24 mouse cellular contexts compared by ENCODE assay signal in the genomic region with DNA sequence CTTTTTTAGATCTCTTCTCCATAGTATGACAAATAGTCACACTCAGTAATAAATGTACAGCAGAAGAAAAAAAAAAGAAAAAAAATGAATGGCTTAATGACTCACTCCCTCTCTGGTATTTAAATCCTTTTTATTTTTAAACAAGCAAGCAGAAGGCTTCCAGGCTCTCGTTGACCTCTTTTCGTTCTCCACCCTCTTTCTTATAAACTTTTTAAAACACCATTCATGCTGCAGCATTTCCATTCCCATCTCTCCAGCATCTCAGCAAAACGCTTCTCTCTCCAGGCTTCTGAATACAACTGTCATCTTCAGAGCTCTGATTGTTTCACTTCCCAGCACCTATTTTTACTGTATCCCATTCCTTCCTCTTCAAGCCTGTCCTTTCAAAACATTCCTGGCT.
DNase-seq lines count a peak whose midpoint lies in the region; ATAC-seq lines count a peak whose summit lies in the region.
"Had no signal": no experiment of that assay in that cellular context is flagged by ENCODE, and none has a peak within 500 bp of the region (broad histone marks: within the 10 kb centered on the region; RNA-seq: fewer than 3 reads in every experiment).

No protein-coding gene starts in this region.

- ATAC-seq in frontal cortex, adult (ENCODE audit: low TSS enrichment): peak; percentile 90
- no peak for ATAC-seq in neural tube, embryonic 15.5 days (ENCODE audit: low FRiP score)
- ATAC-seq: activated CD4-positive, CD25-positive, alpha-beta regulatory T cell, adult 4 months; forebrain, embryonic 14.5 days; forebrain, embryonic 16.5 days; Patski had no signal

- H3K9me3 ChIP-seq in neural tube, embryonic 15.5 days (replicated peaks): no peaks in the 10 kb centered on the region
- H3K9me3 ChIP-seq: embryonic facial prominence, embryonic 10.5 days; embryonic facial prominence, embryonic 12.5 days; forebrain, embryonic 10.5 days; forebrain, embryonic 12.5 days had no signal

- no peak overlapping the region for H3K9ac ChIP-seq in neural tube, embryonic 15.5 days (replicated peaks)
- H3K9ac ChIP-seq: embryonic facial prominence, embryonic 12.5 days; forebrain, embryonic 12.5 days had no signal

- H3K27me3 ChIP-seq in neural tube, embryonic 15.5 days (replicated peaks): no peaks in the 10 kb centered on the region
- H3K27me3 ChIP-seq: embryonic facial prominence, embryonic 12.5 days; forebrain, embryonic 12.5 days; Patski had no signal

- H3K27ac ChIP-seq in neural tube, embryonic 15.5 days (replicated peaks): no peak overlapping the region
- H3K27ac ChIP-seq: embryonic facial prominence, embryonic 10.5 days; embryonic facial prominence, embryonic 12.5 days; forebrain, embryonic 10.5 days; forebrain, embryonic 12.5 days had no signal

- H3K4me3 ChIP-seq in neural tube, embryonic 15.5 days (replicated peaks): no peak overlapping the region
- H3K4me3 ChIP-seq: embryonic facial prominence, embryonic 10.5 days; embryonic facial prominence, embryonic 12.5 days; erythroblast, embryonic 14.5 days; forebrain, embryonic 10.5 days; forebrain, embryonic 12.5 days had no signal

- no peak overlapping the region for H3K4me2 ChIP-seq in neural tube, embryonic 15.5 days
- H3K4me2 ChIP-seq: embryonic facial prominence, embryonic 12.5 days; forebrain, embryonic 12.5 days had no signal

- no peak for DNase-seq in frontal cortex, postnatal 25 days (ENCODE audit: low spot score in 2 of 2)
- peak; percentile 26 for DNase-seq in 3T3-L1 (ENCODE audit: low read depth, low spot score)
- peak; percentile 62 for DNase-seq in brain, adult 2 months (ENCODE audit: low read depth, low spot score)
- peak; percentile 32 for DNase-seq in telencephalon, adult 2 months (ENCODE audit: low read depth, low spot score)
- no peak for DNase-seq in cerebellum, adult 11 months
- DNase-seq: adrenal gland, adult 8-10 months; adrenal gland, postnatal 14 days; adrenal gland, postnatal 36 days; cerebellum, adult 11-12 months; cerebellum, adult 2 months; cerebellum, adult 9-10 months; cerebellum, postnatal 10 days; cerebellum, postnatal 25 days had no signal

- H3K36me3 ChIP-seq in neural tube, embryonic 15.5 days: no peaks in the 10 kb centered on the region
- H3K36me3 ChIP-seq: embryonic facial prominence, embryonic 10.5 days; embryonic facial prominence, embryonic 12.5 days; forebrain, embryonic 10.5 days; forebrain, embryonic 12.5 days had no signal

- H3K4me1 ChIP-seq in neural tube, embryonic 15.5 days: no peaks in the 10 kb centered on the region
- H3K4me1 ChIP-seq: embryonic facial prominence, embryonic 10.5 days; embryonic facial prominence, embryonic 12.5 days; forebrain, embryonic 10.5 days; forebrain, embryonic 12.5 days had no signal

- WGBS in neural tube, embryonic 15.5 days: 87% methylated on average over 3 of the region's 3 CpGs

Comparison
In these comparisons a context has a peak if more than half of its experiments do, and no peak if none do; other contexts are left out.
1. DNase-seq: peak in 3T3-L1 (single experiment), brain, adult 2 months (single experiment) and telencephalon, adult 2 months (single experiment); none in frontal cortex, postnatal 25 days (0 of 2) and cerebellum, adult 11 months (single experiment).